Mouse (Mus musculus) mammary gland, adult 2 months (tissue): Measurements from ENCODE around the gene Stfa2. TPM values are rescaled to one million over a fixed set of nuclear protein-coding genes. Genes with fewer than 3 reads are reported as not detected.

Experiments used
- polyA plus RNA-seq: library from polyadenylated mRNA; depleted of rRNA; stranded (reverse); fragments of >200 nt; gene quantifications from 2 replicates; pipeline ENCODE4 v1.2.3, GENCODE M21; 2012; ENCODE audit warnings: low replicate concordance; rRNA removed

Stfa2 gene
- polyA plus RNA-seq = not detected in 2 replicates

GRCm38 (mm10) chr16:36408357-36408756 lies at the start of gene Stfa2:
Stfa2 (minus strand) TSS chr16:36408457.

GRCm38 (mm10) chr16:36455342-36455802 lies 47.1 kb upstream of the Stfa2 start, which contains the start of gene Stfa3:
Stfa3 (minus strand) TSS chr16:36455392.

GRCm38 (mm10) chr16:36367648-36368047 lies 40.6 kb downstream of the Stfa2 start, which contains the start of gene BC100530:
BC100530 (minus strand) TSS chr16:36367748.

Other genes starting within 250 kb of the Stfa2 start
- gene Gm5483, start 224.2 kb downstream of the Stfa2 start, polyA plus RNA-seq = not detected in 2 replicates
- gene Gm5416, start 198.1 kb downstream of the Stfa2 start, polyA plus RNA-seq = not detected in 2 replicates
- not detected in 2 replicates for gene 2010005H15Rik, start 187.0 kb downstream of the Stfa2 start, polyA plus RNA-seq
- not detected in 2 replicates for gene Stfa1, start 131.5 kb downstream of the Stfa2 start, polyA plus RNA-seq
- gene BC117090, start 74.1 kb downstream of the Stfa2 start, polyA plus RNA-seq = not detected in 2 replicates
- gene BC100530, start 40.7 kb downstream of the Stfa2 start, polyA plus RNA-seq = not detected in 2 replicates
- not detected in 2 replicates for gene Stfa3, start 46.9 kb upstream of the Stfa2 start, polyA plus RNA-seq
- gene Casr, start 153.7 kb upstream of the Stfa2 start, polyA plus RNA-seq = 3.2 TPM in 1 of 2 replicates, not detected in the other